Mouse (Mus musculus): ENCODE measurements at regions not wholly inside any gene's neighbourhood (a gene's known extent, or its start where the extent isn't known, plus 50 kb on each side); places are given as distances from the start of the nearest gene placed in this dataset.

DNA sequence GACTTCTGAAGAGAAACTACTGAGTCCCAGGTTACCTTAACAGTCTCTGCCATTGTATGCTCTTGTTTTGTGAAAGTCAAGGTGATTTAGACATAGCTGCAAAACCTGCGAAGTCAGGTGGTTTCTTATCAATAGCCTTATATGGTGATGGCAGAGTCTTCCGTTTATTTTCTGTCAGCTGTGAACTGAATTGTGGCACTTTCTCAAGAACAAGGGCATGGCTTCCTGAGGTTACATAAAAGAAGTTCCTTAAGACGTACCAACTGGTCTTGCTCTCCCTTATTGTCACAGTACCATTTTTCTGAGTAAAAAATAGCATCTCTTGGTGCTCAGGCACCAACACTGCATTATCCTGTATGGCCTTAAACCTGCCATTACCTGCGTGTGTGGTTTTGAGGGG is 959.6 kb downstream of the Gsdmc2 start:
- Histone ChIP-seq H3K4me3 (replicated peaks; ENCODE audit: insufficient read depth, low read depth, low read length) (no peak overlapping the region), H3K27me3 (ENCODE audit: control insufficient read depth, insufficient read depth, low read length) (no peaks in the 10 kb centered on the region), H3K4me1 (ENCODE audit: control insufficient read depth, insufficient read depth, low read length) (no peaks in the 10 kb centered on the region), H3K27ac (ENCODE audit: insufficient read depth, low read length) (no peak overlapping the region)
- no peak for TF ChIP-seq CTCF (IDR thresholded peaks at IDR 0.05; ENCODE audit: borderline replicate concordance, insufficient read depth, low read depth, low read length)
- TF ChIP-seq POLR2A (IDR thresholded peaks at IDR 0.05; ENCODE audit: borderline replicate concordance, insufficient read depth, low read length): no peak
- DNase-seq: no peak
- 95% methylated on average over 4 of the region's 4 CpGs for WGBS

DNA sequence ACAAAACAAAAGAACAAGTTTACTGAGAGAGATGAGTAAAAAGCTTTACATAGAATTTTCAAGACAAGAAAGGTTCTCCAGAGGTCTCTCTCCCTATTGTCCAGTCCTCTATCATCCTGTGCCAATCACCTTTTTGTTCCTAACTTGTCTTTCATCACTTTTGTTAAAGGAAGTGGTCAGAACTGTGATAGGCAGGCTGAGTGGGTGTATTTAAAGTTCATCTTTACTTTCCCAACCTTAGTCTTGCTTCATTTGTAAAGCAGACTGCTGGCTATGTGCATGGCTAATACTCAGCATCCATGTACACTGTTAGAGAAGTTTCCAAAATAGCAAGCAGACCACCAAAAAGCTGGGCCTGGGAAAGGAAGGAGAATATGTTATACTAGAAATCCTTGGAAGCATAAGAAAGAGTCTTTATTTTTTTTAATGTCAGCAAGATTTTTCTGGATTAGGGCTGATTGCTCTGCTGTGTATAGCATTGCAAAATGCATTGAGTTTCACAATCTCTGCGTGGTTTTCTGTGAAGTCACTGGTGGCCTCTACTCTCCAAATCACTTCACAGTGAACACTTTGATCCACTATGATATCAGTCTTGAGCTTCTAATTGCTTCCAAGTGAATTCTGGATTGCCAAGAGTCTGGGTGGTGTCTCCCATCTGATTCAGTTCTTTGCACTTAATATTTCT is 973.8 kb downstream of the Gsdmc2 start:
- no peak overlapping the region for H3K4me3 ChIP-seq (replicated peaks; ENCODE audit: insufficient read depth, low read depth, low read length)
- 77% methylated on average over 1 of the region's 1 CpGs for WGBS
- TF ChIP-seq CTCF (IDR thresholded peaks at IDR 0.05; ENCODE audit: borderline replicate concordance, insufficient read depth, low read depth, low read length) (no peak), POLR2A (IDR thresholded peaks at IDR 0.05; ENCODE audit: borderline replicate concordance, insufficient read depth, low read length) (no peak)

GRCm38 (mm10) chr15:62862574-62862973 is 982.4 kb downstream of the Gsdmc2 start:
- TF ChIP-seq CTCF (IDR thresholded peaks at IDR 0.05; ENCODE audit: borderline replicate concordance, insufficient read depth, low read depth, low read length) (no peak), POLR2A (IDR thresholded peaks at IDR 0.05; ENCODE audit: borderline replicate concordance, insufficient read depth, low read length) (no peak)
- H3K27me3 ChIP-seq (ENCODE audit: control insufficient read depth, insufficient read depth, low read length): no peaks in the 10 kb centered on the region; the same call in 1 of the 2 replicates
- H3K27ac ChIP-seq (ENCODE audit: insufficient read depth, low read length): no peak overlapping the region
- WGBS: 53% methylated on average over 1 of the region's 1 CpGs
- no peaks in the 10 kb centered on the region for H3K4me1 ChIP-seq (ENCODE audit: control insufficient read depth, insufficient read depth, low read length)
- H3K4me3 ChIP-seq (replicated peaks; ENCODE audit: insufficient read depth, low read depth, low read length): no peak overlapping the region
- no peak for DNase-seq

More for the DNA sequence above, 973.8 kb downstream of the Gsdmc2 start:
- Histone ChIP-seq H3K27ac (ENCODE audit: insufficient read depth, low read length) (no peak overlapping the region), H3K4me1 (ENCODE audit: control insufficient read depth, insufficient read depth, low read length) (no peaks in the 10 kb centered on the region), H3K27me3 (ENCODE audit: control insufficient read depth, insufficient read depth, low read length) (no peaks in the 10 kb centered on the region; the same call in 1 of the 2 replicates)
- DNase-seq: no peak

DNA sequence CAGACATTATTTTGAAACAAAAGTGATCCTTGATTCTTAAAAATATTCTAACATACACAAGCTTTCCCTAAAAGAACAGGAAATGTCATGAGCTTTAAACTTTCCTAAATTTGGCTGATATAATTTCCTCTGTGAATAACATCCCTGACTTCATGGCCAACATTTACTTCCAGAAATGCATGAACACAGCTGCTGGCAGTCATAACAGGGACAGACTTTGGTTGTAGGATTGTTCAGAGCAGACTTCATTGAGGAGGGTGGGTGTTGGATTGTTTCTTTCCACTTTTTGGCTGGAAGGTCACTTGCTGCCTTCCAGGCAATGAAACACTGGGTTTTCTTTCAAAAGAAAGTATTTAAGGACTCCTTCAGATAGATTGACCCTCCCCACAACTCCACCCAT is 983.6 kb downstream of the Gsdmc2 start:
- DNase-seq: no peak
- Histone ChIP-seq H3K4me1 (ENCODE audit: control insufficient read depth, insufficient read depth, low read length) (no peaks in the 10 kb centered on the region), H3K27ac (ENCODE audit: insufficient read depth, low read length) (no peak overlapping the region), H3K4me3 (replicated peaks; ENCODE audit: insufficient read depth, low read depth, low read length) (no peak overlapping the region), H3K27me3 (ENCODE audit: control insufficient read depth, insufficient read depth, low read length) (no peaks in the 10 kb centered on the region)
- TF ChIP-seq POLR2A (IDR thresholded peaks at IDR 0.05; ENCODE audit: borderline replicate concordance, insufficient read depth, low read length) (no peak), CTCF (IDR thresholded peaks at IDR 0.05; ENCODE audit: borderline replicate concordance, insufficient read depth, low read depth, low read length) (no peak)

- no peak for TF ChIP-seq POLR2A (IDR thresholded peaks at IDR 0.05; ENCODE audit: borderline replicate concordance, insufficient read depth, low read length)
- no peak for TF ChIP-seq CTCF (IDR thresholded peaks at IDR 0.05; ENCODE audit: borderline replicate concordance, insufficient read depth, low read depth, low read length)
- no peak overlapping the region for H3K27ac ChIP-seq (ENCODE audit: insufficient read depth, low read length)
- no peak overlapping the region for H3K4me3 ChIP-seq (replicated peaks; ENCODE audit: insufficient read depth, low read depth, low read length)
- H3K4me1 ChIP-seq (ENCODE audit: control insufficient read depth, insufficient read depth, low read length): no peaks in the 10 kb centered on the region
- no peaks in the 10 kb centered on the region for H3K27me3 ChIP-seq (ENCODE audit: control insufficient read depth, insufficient read depth, low read length)
- no peak for DNase-seq
Observed at GRCm38 (mm10) chr15:62849326-62849725, 995.7 kb downstream of the Gsdmc2 start.

GRCm38 (mm10) chr15:62845884-62846283 is 999.1 kb downstream of the Gsdmc2 start:
- Histone ChIP-seq H3K4me1 (ENCODE audit: control insufficient read depth, insufficient read depth, low read length) (no peaks in the 10 kb centered on the region), H3K27ac (ENCODE audit: insufficient read depth, low read length) (no peak overlapping the region), H3K27me3 (ENCODE audit: control insufficient read depth, insufficient read depth, low read length) (no peaks in the 10 kb centered on the region), H3K4me3 (replicated peaks; ENCODE audit: insufficient read depth, low read depth, low read length) (no peak overlapping the region)
- WGBS: 38% methylated on average over 3 of the region's 3 CpGs
- TF ChIP-seq POLR2A (IDR thresholded peaks at IDR 0.05; ENCODE audit: borderline replicate concordance, insufficient read depth, low read length) (no peak), CTCF (IDR thresholded peaks at IDR 0.05; ENCODE audit: borderline replicate concordance, insufficient read depth, low read depth, low read length) (no peak)
- DNase-seq: no peak

- Histone ChIP-seq H3K4me1 (ENCODE audit: control insufficient read depth, insufficient read depth, low read length) (no peaks in the 10 kb centered on the region), H3K27ac (ENCODE audit: insufficient read depth, low read length) (no peak overlapping the region), H3K4me3 (replicated peaks; ENCODE audit: insufficient read depth, low read depth, low read length) (no peak overlapping the region), H3K27me3 (ENCODE audit: control insufficient read depth, insufficient read depth, low read length) (no peaks in the 10 kb centered on the region)
- DNase-seq: no peak
- TF ChIP-seq POLR2A (IDR thresholded peaks at IDR 0.05; ENCODE audit: borderline replicate concordance, insufficient read depth, low read length) (no peak), CTCF (IDR thresholded peaks at IDR 0.05; ENCODE audit: borderline replicate concordance, insufficient read depth, low read depth, low read length) (no peak)
Observed at GRCm38 (mm10) chr15:62825586-62825985, 1019.4 kb downstream of the Gsdmc2 start.

DNA sequence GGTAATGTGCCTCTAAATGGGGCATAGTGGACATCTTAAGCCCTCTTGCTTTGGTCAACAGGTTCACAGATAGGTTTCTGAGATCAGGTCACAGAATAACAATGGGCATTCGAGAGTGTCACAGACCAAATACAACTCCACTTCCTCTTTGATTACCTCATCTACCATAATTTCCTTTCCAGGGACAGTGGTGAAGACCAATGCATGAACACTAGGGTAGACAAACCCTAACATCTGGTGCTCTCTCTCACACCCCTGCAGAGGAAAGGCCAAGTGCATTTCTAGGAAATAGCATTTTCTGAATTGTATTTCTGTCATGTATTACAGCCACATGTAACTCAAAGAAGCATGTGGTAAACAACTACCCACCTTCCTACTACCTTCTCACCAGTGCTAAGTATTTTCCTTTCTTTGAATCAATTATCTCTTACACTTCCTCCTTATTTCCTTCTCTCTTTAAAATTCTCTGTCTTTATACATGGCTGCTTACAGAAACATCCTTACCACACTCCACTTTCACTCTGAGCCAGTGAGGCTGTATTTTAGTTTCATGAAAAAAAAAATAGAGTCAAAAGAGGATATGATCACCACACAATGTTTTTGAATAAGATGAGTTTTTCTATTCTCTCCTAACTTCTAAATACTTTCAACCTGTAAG is 1021.0 kb downstream of the Gsdmc2 start:
- no peak for TF ChIP-seq POLR2A (IDR thresholded peaks at IDR 0.05; ENCODE audit: borderline replicate concordance, insufficient read depth, low read length)
- H3K27ac ChIP-seq (ENCODE audit: insufficient read depth, low read length): no peak overlapping the region
- H3K4me1 ChIP-seq (ENCODE audit: control insufficient read depth, insufficient read depth, low read length): no peaks in the 10 kb centered on the region
- DNase-seq: no peak
- no peak overlapping the region for H3K4me3 ChIP-seq (replicated peaks; ENCODE audit: insufficient read depth, low read depth, low read length)
- H3K27me3 ChIP-seq (ENCODE audit: control insufficient read depth, insufficient read depth, low read length): no peaks in the 10 kb centered on the region
- 90% methylated on average over 1 of the region's 1 CpGs for WGBS

All from cerebellum, adult 2 months (tissue).